Mouse (Mus musculus): ENCODE measurements around the gene Gp5.

DNA sequence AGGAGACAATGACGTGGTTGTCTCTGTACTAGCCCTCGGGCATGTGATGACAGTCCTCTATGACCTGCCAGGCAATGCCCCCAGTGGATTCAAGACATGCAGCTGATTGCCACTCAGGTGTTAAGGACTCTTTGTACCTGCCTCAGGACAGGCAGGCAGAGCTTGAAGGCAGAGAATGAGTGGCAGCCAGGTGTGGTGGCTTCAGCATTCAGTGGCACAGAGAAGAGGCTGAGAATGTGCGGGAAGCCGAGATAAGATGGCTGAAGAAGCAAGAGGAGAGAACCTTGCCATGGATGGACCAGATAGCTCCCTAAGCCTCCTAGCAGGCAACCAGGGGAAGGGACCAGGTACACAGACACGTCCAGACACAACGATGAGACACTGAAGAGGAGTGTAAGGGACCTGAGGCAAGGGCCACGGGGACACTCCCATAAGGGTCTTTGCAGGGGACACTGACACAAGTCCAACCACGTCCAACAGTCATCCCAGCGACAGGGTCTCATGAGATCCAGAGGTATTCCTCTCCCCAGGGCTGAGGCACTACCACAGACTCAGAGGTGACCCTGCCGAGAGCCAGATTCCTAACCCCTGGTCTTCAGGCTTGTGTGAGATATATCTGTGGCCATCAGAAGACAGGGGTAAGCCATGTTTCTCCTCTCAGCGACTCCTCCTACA lies 13.8 kb downstream of the Gp5 start:
- no peak for TF ChIP-seq CTCF (IDR thresholded peaks at IDR 0.05; ENCODE audit: low read depth)
- TF ChIP-seq EP300 (optimal IDR thresholded peaks at IDR 0.05), result no peak
